Mouse (Mus musculus) cerebellum, adult 2 months (tissue): ENCODE results near the gene Pde7b.

ENCODE experiments used
- CTCF ChIP-seq: fragments of 200-500 bp; IDR thresholded peaks from 2 replicates; pipeline ENCODE4 v1.5.1; 2011; ENCODE audit warnings: low read depth, mild to moderate bottlenecking, control low read depth, low read length, moderate library complexity, borderline replicate concordance; ENCODE audit not compliant: insufficient read depth
- POLR2A ChIP-seq: fragments of 200-500 bp; IDR thresholded peaks from 2 replicates; pipeline ENCODE4 v1.6.1; 2011; ENCODE audit warnings: low read length, control low read depth, borderline replicate concordance; ENCODE audit not compliant: insufficient read depth

DNA sequence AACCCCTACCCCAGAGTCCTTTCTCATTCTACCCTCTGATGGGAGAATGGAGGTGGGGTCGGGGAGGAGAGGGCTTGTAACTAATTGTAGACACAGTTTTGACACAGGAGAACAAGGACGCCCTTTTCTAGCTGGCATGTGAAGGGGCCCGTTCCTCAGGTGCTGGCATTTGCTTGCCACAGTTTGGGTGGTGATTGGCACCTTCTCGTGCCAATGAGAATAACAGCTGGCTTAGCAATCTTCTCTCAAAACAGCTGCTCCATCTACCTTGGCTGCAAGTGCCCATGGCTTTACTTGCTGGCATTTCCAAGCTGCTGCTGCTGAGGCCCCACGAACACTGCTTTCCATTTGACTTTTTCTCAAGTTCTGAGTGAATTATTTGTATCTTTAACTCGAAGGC lies 223.7 kb downstream of the Pde7b start:
- no peak for TF ChIP-seq CTCF
- no peak for TF ChIP-seq POLR2A
